Mouse (Mus musculus): ENCODE measurements at regions not wholly inside any gene's neighbourhood (a gene's known extent, or its start where the extent isn't known, plus 50 kb on each side); places are given as distances from the start of the nearest gene placed in this dataset.

DNA sequence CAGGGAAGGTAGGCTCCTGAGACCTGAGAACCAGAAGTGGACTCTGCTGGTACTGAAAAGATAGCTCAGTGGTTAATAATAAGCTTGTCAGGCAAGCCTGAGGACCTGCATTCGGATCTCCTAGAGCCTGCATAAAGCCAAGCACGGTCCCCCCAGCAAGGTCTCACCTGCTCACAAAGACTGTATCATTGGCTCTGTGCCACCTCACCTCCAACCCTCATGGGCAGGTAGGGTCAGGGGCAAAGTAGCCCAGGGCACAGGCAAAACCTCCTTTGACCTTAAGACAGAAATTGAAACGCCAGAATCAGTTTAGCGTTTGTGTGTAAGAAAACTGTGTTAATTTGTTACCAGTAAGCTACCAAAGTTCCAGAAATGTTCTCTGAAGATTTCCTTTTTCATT is 315.2 kb downstream of the Mctp2 start:
- TF ChIP-seq CTCF (IDR thresholded peaks at IDR 0.05) (no peak), EP300 (IDR thresholded peaks at IDR 0.05) (no peak)

Data from lung, postnatal 0 days (tissue).